Mouse (Mus musculus) bone marrow, adult 2 months (tissue): Measurements from ENCODE around the gene Aanat. TPM values are rescaled to one million over a fixed set of nuclear protein-coding genes. Genes with fewer than 3 reads are reported as not detected.

ENCODE experiments used
- H3K27ac ChIP-seq: fragments of 200-500 bp; 2 replicates; pipeline ENCODE4 v1.5.1; 2012; ENCODE audit warnings: low read depth, mild to moderate bottlenecking, control low read depth, inconsistent platforms, low read length; ENCODE audit not compliant: control insufficient read depth, poor library complexity, insufficient read depth
- H3K4me1 ChIP-seq: fragments of 200-500 bp; 2 replicates; pipeline ENCODE4 v1.6.1; 2011; ENCODE audit warnings: low read length; ENCODE audit not compliant: control insufficient read depth, insufficient read depth
- H3K4me3 ChIP-seq: fragments of 200-500 bp; replicated peaks from 2 replicates; pipeline ENCODE3; 2011; ENCODE audit warnings: mild to moderate bottlenecking, low read depth, low read length, control low read depth; ENCODE audit not compliant: control insufficient read depth
- CTCF ChIP-seq: fragments of 200-500 bp; IDR thresholded peaks from 2 replicates; pipeline ENCODE4 v1.5.1; 2011; ENCODE audit warnings: low read length, control low read depth; ENCODE audit not compliant: control insufficient read depth, insufficient read depth
- POLR2A ChIP-seq: fragments of 200-500 bp; IDR thresholded peaks from 2 replicates; pipeline ENCODE4 v1.6.1; 2011; ENCODE audit warnings: low read depth, mild to moderate bottlenecking, control low read depth, low read length, borderline replicate concordance; ENCODE audit not compliant: control insufficient read depth
- WGBS: fragments of 180-500 bp; shearing (Covaris S2); methylation state at CpG from one replicate; pipeline ENCODE4 v1.1.7; 2018; 5-methylcytosine and 5-hydroxymethylcytosine counted together
- polyA plus RNA-seq: library from polyadenylated mRNA; stranded (reverse); fragments of >200 nt; gene quantifications from 2 replicates; pipeline ENCODE4 v1.2.4, GENCODE M21; 2011; ENCODE audit warnings: low replicate concordance; ENCODE audit not compliant: missing spikeins, insufficient read depth, insufficient read length

The Aanat gene
- polyA plus RNA-seq, 1 experiment, result not detected

DNA sequence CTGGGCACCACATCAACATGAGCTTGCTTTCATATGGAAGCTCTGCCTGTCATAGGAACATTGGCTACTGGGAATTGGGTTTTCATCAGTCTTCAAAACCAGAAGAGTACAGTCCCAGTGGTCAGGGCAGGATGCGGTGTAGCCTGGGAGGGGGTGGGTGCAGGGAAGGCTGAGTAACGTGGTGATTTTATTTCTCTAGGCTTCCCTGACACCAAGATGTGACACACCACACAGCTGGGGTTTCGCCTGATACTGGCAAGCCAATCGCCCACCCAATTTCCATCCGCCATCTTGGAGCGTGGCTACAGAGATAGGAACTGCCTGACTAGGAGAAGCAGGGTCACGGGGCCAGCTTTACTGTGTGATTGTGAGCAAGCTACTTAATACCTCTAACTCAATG is 32.4 kb downstream of the Aanat start:
- no peak overlapping the region for H3K27ac ChIP-seq
- peaks cover 38% of the 10 kb centered on the region for H3K4me1 ChIP-seq
- 73% methylated on average over 7 of the region's 7 CpGs for WGBS
- no peak overlapping the region for H3K4me3 ChIP-seq
- TF ChIP-seq POLR2A (no peak), CTCF (no peak)

DNA sequence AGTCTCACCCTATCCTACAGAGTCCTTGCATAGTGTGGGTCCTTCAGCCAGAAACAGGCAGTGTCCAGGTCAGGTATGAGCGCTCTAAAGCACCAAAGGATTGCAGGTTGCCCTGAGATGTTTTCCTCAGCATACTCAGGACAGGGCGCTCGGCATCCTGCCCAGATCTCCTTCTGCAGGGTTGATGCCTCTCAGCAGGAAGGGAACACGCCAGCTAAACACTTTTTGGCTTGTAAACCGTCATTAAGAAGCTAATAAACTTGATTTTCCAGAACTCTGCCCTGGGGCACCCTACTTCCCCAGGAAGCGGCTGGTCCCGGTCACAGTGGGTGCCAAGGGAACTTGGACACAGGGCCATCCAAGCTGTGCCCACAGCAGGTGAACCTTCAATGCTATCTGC is 32.9 kb downstream of the Aanat start:
- WGBS, result 72% methylated on average over 7 of the region's 7 CpGs
- peaks cover 38% of the 10 kb centered on the region for H3K4me1 ChIP-seq
- no peak overlapping the region for H3K27ac ChIP-seq
- no peak overlapping the region for H3K4me3 ChIP-seq
- TF ChIP-seq CTCF (no peak), POLR2A (no peak)

DNA sequence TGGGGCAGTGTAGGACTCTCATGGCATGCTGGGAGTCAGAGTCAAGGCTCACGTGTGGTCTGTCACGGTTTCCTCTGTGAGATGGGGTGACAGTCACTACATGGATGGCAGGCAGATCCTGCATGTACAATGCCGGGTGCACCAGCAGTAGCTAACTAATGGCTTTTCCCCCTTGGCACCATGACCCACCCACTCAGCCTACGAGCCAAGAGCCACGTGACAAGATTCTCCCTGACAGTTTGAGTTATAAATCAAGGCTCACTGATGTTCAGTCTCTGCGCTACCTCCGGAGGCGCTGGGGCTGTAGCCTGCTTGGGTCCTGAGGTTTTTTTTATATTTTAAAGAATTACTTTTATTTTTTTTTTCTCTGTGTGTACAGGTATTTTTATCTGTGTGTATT is 33.3 kb downstream of the Aanat start:
- Histone ChIP-seq H3K4me3 (no peak overlapping the region), H3K4me1 (peaks cover 36% of the 10 kb centered on the region), H3K27ac (no peak overlapping the region)
- WGBS, result 62% methylated on average over 8 of the region's 8 CpGs
- TF ChIP-seq POLR2A (no peak), CTCF (no peak)

GRCm38 (mm10) chr11:116620073-116620472 is 33.8 kb downstream of the Aanat start:
- TF ChIP-seq POLR2A (no peak), CTCF (no peak)
- H3K4me3 ChIP-seq, result no peak overlapping the region
- WGBS, result 59% methylated on average over 9 of the region's 9 CpGs
- H3K27ac ChIP-seq, result peak overlapping the region; percentile 61
- H3K4me1 ChIP-seq, result peaks cover 33% of the 10 kb centered on the region

DNA sequence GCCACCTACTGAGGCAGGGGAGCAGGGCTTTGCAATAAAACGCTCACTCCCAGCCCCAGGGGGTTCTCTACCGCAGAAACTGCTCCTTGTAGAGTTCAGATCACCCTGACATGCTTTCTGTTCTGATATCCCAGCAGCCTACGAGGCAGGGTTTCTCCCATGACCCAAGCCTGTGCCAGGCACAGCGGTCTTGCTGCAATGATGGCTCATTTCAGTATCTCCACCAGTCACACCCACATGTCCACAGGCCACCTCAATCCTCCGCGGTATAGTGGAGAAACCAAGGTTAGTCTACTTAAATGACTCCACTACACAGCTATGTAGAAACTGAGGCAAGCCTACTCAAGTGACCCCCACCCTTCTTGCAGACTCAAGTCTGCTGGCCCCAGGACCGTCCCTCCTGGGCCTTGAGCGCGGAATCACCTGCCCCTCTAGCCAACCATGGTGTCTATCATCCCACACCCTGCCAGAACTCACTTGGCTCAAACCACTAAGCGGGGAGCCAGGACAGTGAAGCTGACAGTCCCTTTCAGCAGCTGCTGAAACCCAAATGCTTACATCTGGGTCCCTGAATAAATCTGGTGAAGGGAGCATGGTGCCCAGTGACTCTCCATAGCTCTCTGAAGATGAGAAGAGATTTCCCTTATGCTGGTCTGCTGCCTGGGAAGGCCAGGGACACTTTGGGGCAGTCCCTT is 34.5 kb downstream of the Aanat start:
- no peak overlapping the region for H3K4me3 ChIP-seq
- H3K27ac ChIP-seq, result peak overlapping the region; percentile 61
- TF ChIP-seq CTCF (no peak), POLR2A (no peak)
- 70% methylated on average over 10 of the region's 10 CpGs for WGBS
- peaks cover 31% of the 10 kb centered on the region for H3K4me1 ChIP-seq

GRCm38 (mm10) chr11:116621258-116621704 is 35.0 kb downstream of the Aanat start:
- TF ChIP-seq CTCF (no peak), POLR2A (no peak; the same call in 1 of the 2 replicates)
- Histone ChIP-seq H3K27ac (peak overlapping the region; percentile 61), H3K4me3 (no peak overlapping the region), H3K4me1 (peaks cover 30% of the 10 kb centered on the region)
- WGBS, result 49% methylated on average over 6 of the region's 6 CpGs

DNA sequence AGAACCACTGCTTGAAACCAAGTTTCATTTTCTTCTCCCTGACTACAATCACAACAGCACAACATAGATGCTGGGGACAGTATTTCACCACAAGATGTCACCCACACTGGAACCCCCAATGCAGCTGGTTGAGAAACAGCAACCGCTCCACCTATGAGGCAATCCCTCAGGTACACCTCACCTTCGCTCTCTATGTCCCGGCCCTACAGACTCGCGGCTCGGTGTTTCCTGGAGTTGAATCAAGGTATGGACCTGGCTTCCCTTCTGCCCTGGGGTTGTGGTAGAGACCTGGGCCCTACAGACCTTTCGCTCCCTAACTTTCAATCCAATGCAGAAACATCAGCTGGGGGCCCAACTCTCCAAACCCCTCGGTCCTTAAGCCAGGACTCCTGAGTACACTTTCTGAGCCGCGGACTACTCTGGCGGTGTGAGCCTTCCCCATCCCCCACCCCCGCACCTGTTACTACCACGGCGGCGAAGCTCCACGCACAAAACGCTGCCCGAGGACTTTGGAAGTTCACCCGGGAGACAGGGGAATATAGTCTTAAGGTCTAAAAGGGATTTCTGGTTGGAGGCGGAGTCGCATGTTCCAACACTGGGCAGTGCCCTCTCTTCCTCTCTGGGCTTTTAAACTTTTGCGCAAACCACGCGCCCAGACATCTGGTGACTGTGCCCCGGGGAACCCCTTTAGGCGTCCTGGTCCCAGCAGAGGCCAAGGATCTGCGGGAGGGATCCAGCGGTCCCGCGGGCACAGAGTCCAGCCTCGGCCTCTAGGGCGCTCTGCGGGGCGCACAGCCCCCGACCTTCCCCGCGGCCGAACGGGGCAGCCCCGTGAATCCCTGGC is 37.3 kb downstream of the Aanat start:
- Histone ChIP-seq H3K4me3 (peak overlapping the region; percentile 74), H3K27ac (peak overlapping the region; percentile 92), H3K4me1 (peaks cover 23% of the 10 kb centered on the region)
- 2% methylated on average over 40 of the region's 40 CpGs for WGBS
- TF ChIP-seq POLR2A, result no peak
- TF ChIP-seq CTCF, result no peak

- no peak for TF ChIP-seq CTCF
- TF ChIP-seq POLR2A, result peak; percentile 49; the same call in 1 of the 2 replicates
- Histone ChIP-seq H3K4me1 (peaks cover 17% of the 10 kb centered on the region), H3K27ac (peak overlapping the region; percentile 92), H3K4me3 (peak overlapping the region; percentile 74)
- 12% methylated on average over 42 of the region's 42 CpGs for WGBS
Measured at GRCm38 (mm10) chr11:116624131-116624832, 38.0 kb downstream of the Aanat start.
